Mouse (Mus musculus): ENCODE measurements around the gene Slc25a45.

The Slc25a45 gene

DNA sequence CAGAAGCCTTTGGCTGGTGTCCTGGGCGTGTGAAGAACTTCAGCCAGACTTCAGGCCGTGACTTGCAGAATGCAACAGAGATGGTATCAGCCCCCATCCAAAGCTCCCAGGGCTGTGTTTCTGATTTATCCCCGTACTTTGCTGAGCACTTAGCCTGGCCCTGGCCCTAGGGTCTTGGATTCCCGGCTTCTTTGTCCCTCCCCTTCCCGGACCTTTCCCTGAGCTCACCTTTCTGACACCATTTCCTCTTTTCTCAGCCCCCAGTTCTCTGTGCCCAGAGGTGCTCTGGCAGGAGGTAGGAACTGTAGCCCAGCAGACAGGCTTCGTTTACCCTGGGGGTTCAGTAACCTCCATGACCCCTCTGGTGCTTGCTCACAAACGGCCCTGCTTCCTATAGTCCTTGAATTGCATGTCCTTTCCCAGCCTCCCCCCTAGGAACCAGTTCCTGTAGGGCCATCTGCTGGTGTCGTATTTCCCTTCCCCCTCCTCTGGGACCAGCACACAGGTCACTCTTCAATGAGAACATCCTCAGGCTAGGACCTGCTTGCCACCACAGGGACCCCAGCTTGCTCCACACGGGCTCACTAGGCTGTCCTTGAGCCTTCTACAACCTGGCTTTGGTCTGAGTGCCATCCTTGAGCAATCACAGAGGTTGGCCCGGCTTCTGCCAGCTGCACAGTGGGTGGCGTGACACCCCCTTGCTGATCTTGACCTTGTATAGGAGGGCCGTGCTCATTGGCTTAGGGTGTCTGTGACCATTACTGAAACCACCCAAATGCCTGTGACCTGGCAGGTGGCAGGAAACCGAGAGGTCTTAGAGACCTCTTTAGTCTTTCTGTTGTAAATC lies 28.6 kb upstream of the Slc25a45 start:
- peaks cover 83% of the 10 kb centered on the region for H3K4me1 ChIP-seq (replicated peaks; ENCODE audit: low read depth, low read length)
- H3K27me3 ChIP-seq (ENCODE audit: insufficient read depth, low read length): no peaks in the 10 kb centered on the region
- TF ChIP-seq NANOG (IDR thresholded peaks at IDR 0.05; ENCODE audit: borderline replicate concordance, low read length) (peak; percentile 74), POU5F1 (IDR thresholded peaks at IDR 0.05; ENCODE audit: borderline replicate concordance, low read length) (no peak; the same call in 1 of the 2 replicates), CTCF (conservative IDR thresholded peaks at IDR 0.05; ENCODE audit: low read length) (no peak)
- H3K4me3 ChIP-seq (replicated peaks; ENCODE audit: low read length): peak overlapping the region; percentile 66
- H3K36me3 ChIP-seq (ENCODE audit: insufficient read depth, low read length): peaks cover 32% of the 10 kb centered on the region
- no peaks in the 10 kb centered on the region for H3K9me3 ChIP-seq (ENCODE audit: low read length)

DNA sequence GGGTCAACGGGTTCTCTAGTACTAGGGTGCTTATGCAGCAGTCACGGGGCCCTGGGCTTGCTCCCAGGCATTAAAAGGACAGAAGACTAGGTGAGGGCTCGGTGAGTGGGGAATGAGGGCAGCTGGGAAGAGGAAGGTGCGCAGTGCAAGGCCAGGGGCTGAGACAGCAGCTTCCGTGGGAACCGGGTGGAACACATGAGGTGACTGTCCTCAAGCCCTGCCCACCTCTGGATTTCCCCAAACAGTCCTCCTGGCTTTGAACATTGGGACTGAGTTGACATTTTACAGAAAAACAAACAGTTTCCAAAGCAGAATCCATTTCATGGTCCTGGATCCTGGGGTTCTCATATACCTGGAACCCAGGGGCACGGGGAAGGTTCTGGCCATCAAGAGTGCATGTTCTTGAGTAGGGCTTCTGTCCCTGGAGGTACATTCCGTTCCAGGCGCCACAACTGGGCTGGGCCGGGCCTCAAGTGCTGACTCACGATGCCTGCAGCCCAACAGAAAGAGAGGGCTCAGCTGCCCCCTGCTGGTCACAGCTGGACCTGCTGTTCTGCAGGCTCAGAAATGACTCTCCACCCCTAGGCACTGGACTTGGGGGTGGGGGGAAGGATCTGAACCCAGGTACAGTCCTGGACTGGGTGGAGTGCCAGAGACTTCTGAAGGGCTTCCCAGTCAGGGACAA lies 27.6 kb upstream of the Slc25a45 start:
- Histone ChIP-seq H3K4me3 (replicated peaks; ENCODE audit: low read length) (peak overlapping the region; percentile 66), H3K4me1 (replicated peaks; ENCODE audit: low read depth, low read length) (peaks cover 74% of the 10 kb centered on the region), H3K36me3 (ENCODE audit: insufficient read depth, low read length) (peaks cover 37% of the 10 kb centered on the region), H3K27me3 (ENCODE audit: insufficient read depth, low read length) (no peaks in the 10 kb centered on the region), H3K9me3 (ENCODE audit: low read length) (no peaks in the 10 kb centered on the region)
- no peak for TF ChIP-seq POU5F1 (IDR thresholded peaks at IDR 0.05; ENCODE audit: borderline replicate concordance, low read length)
- peak; percentile 87 for TF ChIP-seq CTCF (conservative IDR thresholded peaks at IDR 0.05; ENCODE audit: low read length)

DNA sequence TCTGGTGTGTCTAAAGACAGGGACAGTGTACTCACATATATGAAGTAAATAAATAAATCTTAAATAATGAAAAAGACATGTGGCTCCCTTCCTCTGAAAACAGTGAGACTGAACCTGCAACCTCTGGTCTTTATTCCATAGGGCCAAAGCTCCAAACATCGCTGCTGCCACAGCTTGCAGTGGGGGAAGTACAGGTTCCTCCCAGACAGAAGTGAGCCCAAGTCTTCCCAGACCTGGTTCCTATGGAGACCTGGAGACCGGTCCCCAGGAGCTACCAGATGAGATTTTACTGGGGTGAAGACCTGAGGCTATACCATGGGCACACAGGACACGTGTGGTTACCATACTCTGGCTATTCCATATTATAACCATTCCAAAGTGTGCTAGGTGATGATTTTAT lies 26.7 kb upstream of the Slc25a45 start:
- Histone ChIP-seq H3K36me3 (ENCODE audit: insufficient read depth, low read length) (peaks cover 46% of the 10 kb centered on the region), H3K9me3 (ENCODE audit: low read length) (no peaks in the 10 kb centered on the region), H3K27me3 (ENCODE audit: insufficient read depth, low read length) (no peaks in the 10 kb centered on the region), H3K4me3 (replicated peaks; ENCODE audit: low read length) (no peak overlapping the region), H3K4me1 (replicated peaks; ENCODE audit: low read depth, low read length) (peaks cover 68% of the 10 kb centered on the region)
- TF ChIP-seq POU5F1 (IDR thresholded peaks at IDR 0.05; ENCODE audit: borderline replicate concordance, low read length) (no peak), NANOG (IDR thresholded peaks at IDR 0.05; ENCODE audit: borderline replicate concordance, low read length) (no peak), CTCF (conservative IDR thresholded peaks at IDR 0.05; ENCODE audit: low read length) (no peak)

DNA sequence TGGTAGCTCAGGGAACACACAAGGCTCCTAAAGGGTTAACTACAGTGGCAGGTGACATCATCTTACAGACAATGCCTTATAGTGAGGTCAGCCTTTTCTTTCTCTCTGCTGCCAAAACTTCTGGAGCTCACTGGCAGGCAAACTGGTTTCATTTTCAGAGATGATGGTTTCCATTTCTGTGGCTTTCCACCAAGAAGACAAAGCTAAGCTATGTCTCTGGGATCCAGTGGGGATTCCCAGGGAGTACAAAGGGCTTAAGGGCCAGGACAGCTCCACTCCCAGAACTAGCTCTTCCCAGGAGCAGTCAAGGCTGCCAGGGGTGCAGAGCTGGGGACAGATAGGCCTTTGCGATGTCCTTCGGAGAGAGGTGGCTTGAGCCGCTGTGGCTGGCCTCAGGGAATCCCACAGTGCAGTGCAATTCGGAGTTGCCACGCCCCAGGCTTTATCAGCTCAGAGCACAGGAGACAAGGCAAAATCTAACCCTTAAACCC lies 26.1 kb upstream of the Slc25a45 start:
- peaks cover 53% of the 10 kb centered on the region for H3K36me3 ChIP-seq (ENCODE audit: insufficient read depth, low read length)
- H3K4me1 ChIP-seq (replicated peaks; ENCODE audit: low read depth, low read length): peaks cover 71% of the 10 kb centered on the region
- TF ChIP-seq POU5F1 (IDR thresholded peaks at IDR 0.05; ENCODE audit: borderline replicate concordance, low read length) (no peak), CTCF (conservative IDR thresholded peaks at IDR 0.05; ENCODE audit: low read length) (no peak), NANOG (IDR thresholded peaks at IDR 0.05; ENCODE audit: borderline replicate concordance, low read length) (no peak)
- peak overlapping the region; percentile 24; the same call in 1 of the 2 replicates for H3K4me3 ChIP-seq (replicated peaks; ENCODE audit: low read length)
- no peaks in the 10 kb centered on the region for H3K9me3 ChIP-seq (ENCODE audit: low read length)
- H3K27me3 ChIP-seq (ENCODE audit: insufficient read depth, low read length): no peaks in the 10 kb centered on the region

DNA sequence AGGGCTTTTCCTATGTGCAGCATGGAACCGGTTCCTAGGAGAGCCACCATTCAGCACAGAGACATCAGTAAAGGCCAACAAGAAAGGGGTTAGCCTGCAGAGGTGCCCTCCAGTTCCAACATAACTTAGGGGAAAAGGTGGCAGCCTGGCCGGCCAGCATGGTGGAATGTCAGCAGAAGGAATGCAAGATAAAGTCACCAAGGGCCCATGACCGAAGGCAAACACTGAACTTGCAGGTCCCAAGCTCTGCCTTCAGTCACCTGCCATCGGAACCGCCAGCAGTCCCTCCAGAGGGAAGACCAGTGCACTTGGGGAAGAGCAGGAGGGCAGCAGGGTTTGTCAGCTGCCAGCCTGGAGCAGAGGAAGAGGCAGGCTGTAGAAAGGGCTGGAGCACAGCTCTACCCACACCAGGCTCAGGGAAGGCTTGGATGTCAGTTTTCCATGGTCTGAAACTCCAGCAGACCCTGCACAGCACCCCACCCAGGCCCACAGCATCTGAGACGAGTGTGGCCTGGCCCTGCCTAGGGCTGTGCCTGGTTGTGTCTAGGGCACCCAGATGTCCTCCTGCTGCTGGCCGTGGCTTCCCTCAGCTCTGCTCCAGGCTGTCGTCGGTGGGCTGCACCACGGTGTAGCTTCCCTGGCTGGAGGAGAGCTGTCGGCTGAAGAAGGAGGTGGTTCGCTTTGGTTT lies 25.4 kb upstream of the Slc25a45 start:
- Histone ChIP-seq H3K36me3 (ENCODE audit: insufficient read depth, low read length) (peaks cover 59% of the 10 kb centered on the region), H3K27me3 (ENCODE audit: insufficient read depth, low read length) (no peaks in the 10 kb centered on the region), H3K4me1 (replicated peaks; ENCODE audit: low read depth, low read length) (peaks cover 73% of the 10 kb centered on the region), H3K4me3 (replicated peaks; ENCODE audit: low read length) (peak overlapping the region; percentile 24; the same call in 1 of the 2 replicates), H3K9me3 (ENCODE audit: low read length) (no peaks in the 10 kb centered on the region)
- TF ChIP-seq NANOG (IDR thresholded peaks at IDR 0.05; ENCODE audit: borderline replicate concordance, low read length) (no peak), CTCF (conservative IDR thresholded peaks at IDR 0.05; ENCODE audit: low read length) (no peak), POU5F1 (IDR thresholded peaks at IDR 0.05; ENCODE audit: borderline replicate concordance, low read length) (no peak)

DNA sequence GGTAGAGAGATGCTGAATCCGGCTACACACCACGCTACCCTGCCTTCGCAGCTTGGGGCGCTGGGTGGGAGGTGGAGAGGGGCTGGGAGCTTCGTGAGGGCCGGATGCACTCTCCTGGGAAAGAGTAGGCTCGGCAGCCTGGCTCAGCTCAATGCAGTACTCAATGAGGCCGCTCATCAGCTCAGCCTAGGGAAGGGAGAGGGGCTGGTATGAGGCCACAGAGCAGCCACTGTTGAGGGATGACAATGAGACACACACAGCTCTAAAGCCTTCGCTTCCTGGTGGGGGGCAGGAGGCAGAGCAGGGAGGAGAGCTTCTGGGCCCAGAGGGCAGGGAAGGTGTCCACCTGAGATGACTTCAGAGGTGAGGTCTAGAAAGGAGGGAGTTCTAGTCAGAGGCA lies 21.0 kb upstream of the Slc25a45 start:
- Histone ChIP-seq H3K36me3 (ENCODE audit: insufficient read depth, low read length) (peaks cover 93% of the 10 kb centered on the region), H3K9me3 (ENCODE audit: low read length) (no peaks in the 10 kb centered on the region), H3K4me3 (replicated peaks; ENCODE audit: low read length) (no peak overlapping the region), H3K27me3 (ENCODE audit: insufficient read depth, low read length) (no peaks in the 10 kb centered on the region), H3K4me1 (replicated peaks; ENCODE audit: low read depth, low read length) (peaks cover 44% of the 10 kb centered on the region)
- TF ChIP-seq POU5F1 (IDR thresholded peaks at IDR 0.05; ENCODE audit: borderline replicate concordance, low read length) (no peak), CTCF (conservative IDR thresholded peaks at IDR 0.05; ENCODE audit: low read length) (no peak), NANOG (IDR thresholded peaks at IDR 0.05; ENCODE audit: borderline replicate concordance, low read length) (no peak)

DNA sequence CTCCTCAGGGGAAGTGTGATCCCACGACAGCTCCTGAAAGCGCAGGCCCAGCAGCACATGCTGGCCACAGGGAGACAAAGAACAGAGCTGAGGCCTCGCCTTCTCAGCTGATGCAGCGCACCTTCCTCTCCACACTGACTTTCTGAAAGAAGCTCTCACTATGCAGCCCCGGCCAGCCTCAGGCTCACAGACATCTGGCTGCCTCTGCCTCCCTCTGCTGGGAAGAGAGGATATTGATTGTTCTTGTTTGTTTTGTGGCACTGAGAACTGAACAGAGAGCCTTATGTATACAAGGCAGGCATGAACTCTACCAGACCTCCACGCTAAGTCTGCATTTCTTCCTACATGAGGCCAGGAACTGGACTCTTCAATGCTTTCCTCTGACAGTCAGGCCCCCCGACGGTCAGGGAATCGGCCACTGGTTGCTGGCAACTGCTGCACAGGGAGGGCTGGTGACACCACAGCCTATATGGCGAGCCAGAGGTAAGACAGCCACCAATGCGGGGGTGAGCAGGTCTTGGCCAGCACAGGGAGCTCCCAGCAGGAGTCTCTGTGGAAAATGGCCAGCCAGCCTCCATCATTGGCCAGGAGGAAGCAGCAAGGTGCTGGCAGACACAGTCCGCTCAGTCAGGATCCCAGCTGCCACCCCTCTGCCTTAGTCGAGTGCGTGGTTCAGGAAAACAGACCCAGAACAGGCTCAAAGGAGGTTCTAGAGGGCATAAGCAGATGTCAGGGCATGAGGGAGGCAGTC lies 15.1 kb upstream of the Slc25a45 start:
- Histone ChIP-seq H3K36me3 (ENCODE audit: insufficient read depth, low read length) (peaks cover 100% of the 10 kb centered on the region), H3K4me1 (replicated peaks; ENCODE audit: low read depth, low read length) (peaks cover 25% of the 10 kb centered on the region), H3K27me3 (ENCODE audit: insufficient read depth, low read length) (no peaks in the 10 kb centered on the region), H3K4me3 (replicated peaks; ENCODE audit: low read length) (no peak overlapping the region), H3K9me3 (ENCODE audit: low read length) (peaks cover 3% of the 10 kb centered on the region; the same call in 1 of the 2 replicates)
- TF ChIP-seq CTCF (conservative IDR thresholded peaks at IDR 0.05; ENCODE audit: low read length) (no peak), POU5F1 (IDR thresholded peaks at IDR 0.05; ENCODE audit: borderline replicate concordance, low read length) (no peak), NANOG (IDR thresholded peaks at IDR 0.05; ENCODE audit: borderline replicate concordance, low read length) (no peak)
